Mouse (Mus musculus) ES-E14 (cell line): ENCODE results near the gene Svep1. TPM values are rescaled to one million over a fixed set of nuclear protein-coding genes. Genes with fewer than 3 reads are reported as not detected.

ENCODE experiments used
- DNase-seq: peaks from one replicate; pipeline ENCODE4 v3.0.0-alpha.2; 2013; ENCODE audit warnings: low read depth, low spot score
- H3K27ac ChIP-seq: 2 replicates; pipeline ENCODE4 v1.5.1; 2012; ENCODE audit warnings: low read depth, mild to moderate bottlenecking, low read length, moderate library complexity, mixed read lengths; ENCODE audit not compliant: poor library complexity, insufficient read depth, severe bottlenecking
- H3K36me3 ChIP-seq: 2 replicates; pipeline ENCODE4 v1.6.1; 2012; ENCODE audit warnings: mild to moderate bottlenecking, low read length, moderate library complexity, mixed read lengths; ENCODE audit not compliant: control insufficient read depth, poor library complexity, insufficient read depth, severe bottlenecking
- H3K4me1 ChIP-seq, 2 experiments: fragments of 150-350 bp in 1 of 2; sonication (generic) in 1 of 2; 2 replicates each; pipeline ENCODE4 v1.6.1; 2012; ENCODE audit warnings: low read length in 2 of 2, mild to moderate bottlenecking in 1 of 2, mixed read lengths in 1 of 2; ENCODE audit not compliant: control insufficient read depth in 2 of 2, insufficient read depth in 2 of 2, poor library complexity in 1 of 2
- H3K4me3 ChIP-seq, 2 experiments: fragments of 150-350 bp in 1 of 2; sonication (generic) in 1 of 2; 2 replicates each; pipeline ENCODE4 v1.5.1; 2012; ENCODE audit warnings: low read length in 2 of 2, low read depth in 1 of 2, mild to moderate bottlenecking in 1 of 2, mixed read lengths in 1 of 2; ENCODE audit not compliant: insufficient read depth in 1 of 2, poor library complexity in 1 of 2, severe bottlenecking in 1 of 2
- H3K9ac ChIP-seq: 2 replicates; pipeline ENCODE4 v1.6.1; 2012; ENCODE audit warnings: low read depth, mild to moderate bottlenecking, low read length, mixed read lengths; ENCODE audit not compliant: poor library complexity, insufficient read depth, severe bottlenecking
- H3K9me3 ChIP-seq: fragments of 150-350 bp; sonication (generic); 2 replicates; pipeline ENCODE4 v1.6.1; 2012; ENCODE audit warnings: low read depth, mild to moderate bottlenecking, low read length; ENCODE audit not compliant: control insufficient read depth, insufficient read depth
- CHD2 ChIP-seq: IDR thresholded peaks from 2 replicates; pipeline ENCODE4 v1.6.1; 2014; ENCODE audit warnings: mild to moderate bottlenecking, low read depth, low read length, inconsistent platforms
- HCFC1 ChIP-seq: IDR thresholded peaks from 2 replicates; pipeline ENCODE4 v1.6.1; 2012; ENCODE audit warnings: low read length, inconsistent platforms, borderline replicate concordance; ENCODE audit not compliant: insufficient read depth
- MAFK ChIP-seq: IDR thresholded peaks from 2 replicates; pipeline ENCODE4 v1.6.1; 2014; ENCODE audit warnings: mild to moderate bottlenecking, low read depth, low read length, inconsistent platforms; ENCODE audit not compliant: insufficient read depth
- ZC3H11A ChIP-seq: IDR thresholded peaks from 2 replicates; pipeline ENCODE4 v1.6.1; 2012; ENCODE audit warnings: low read depth, mild to moderate bottlenecking, inconsistent platforms, low read length, borderline replicate concordance
- ZNF384 ChIP-seq: IDR thresholded peaks from 2 replicates; pipeline ENCODE4 v1.6.1; 2012; ENCODE audit warnings: low read depth, low read length, inconsistent platforms
- in situ Hi-C, 2 experiments: fragments of 600-800 bp; cut with MboI; formaldehyde crosslinking; loops; one replicate each; pipeline ENCODE4 v1.15.1; 2025; ENCODE audit warnings: low sequenced_read_pairs in 2 of 2, inconsistent platforms in 1 of 2; ENCODE audit not compliant: unreplicated experiment in 2 of 2
- total RNA-seq: library from RNA; depleted of rRNA; stranded (reverse); fragments of 300-350 nt; gene quantifications from 2 replicates; pipeline ENCODE4 v1.2.3, GENCODE M21; 2012; rRNA removed

The Svep1 gene
- total RNA-seq, 1 experiment: 0.22 TPM

GRCm38 (mm10) chr4:58032714-58033113 is 173.9 kb downstream of the Svep1 start:
- in situ Hi-C loops: no loop called here
- H3K4me3 ChIP-seq: no peak overlapping the region
- no peak overlapping the region for H3K9ac ChIP-seq
- no peaks in the 10 kb centered on the region for H3K9me3 ChIP-seq
- peaks cover 0 to 3% of the 10 kb centered on the region in 2 experiments; a peak in 1 of 4 replicates for H3K4me1 ChIP-seq
- no peak overlapping the region for H3K27ac ChIP-seq
- DNase-seq: no peak
- TF ChIP-seq MAFK (no peak), ZNF384 (no peak), ZC3H11A (no peak), HCFC1 (no peak), CHD2 (no peak)
- no peaks in the 10 kb centered on the region for H3K36me3 ChIP-seq

DNA sequence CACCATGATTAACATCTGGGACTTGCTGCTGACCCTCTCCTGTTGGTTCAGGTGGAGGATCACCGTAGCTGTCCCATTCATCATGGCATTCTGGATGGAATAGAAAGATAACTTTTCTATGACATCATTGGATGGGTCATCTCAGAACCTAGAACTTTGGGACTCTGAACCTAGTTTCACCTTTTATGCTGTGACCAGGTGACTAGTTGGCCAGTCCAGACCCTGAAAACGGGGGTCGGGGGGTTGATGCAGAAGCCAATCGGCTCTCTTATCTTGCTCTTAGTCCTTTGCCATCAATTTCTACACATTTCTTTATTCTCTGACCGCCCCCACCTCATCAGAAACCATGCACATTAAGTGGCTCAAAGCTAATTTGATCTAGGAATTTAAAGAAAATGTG is 197.6 kb downstream of the Svep1 start, which contains the start of gene Txndc8:
Gene Txndc8 (minus strand): TSS at position 101 of the 400 bp plus-strand sequence.
- no peak for DNase-seq
- in situ Hi-C loops: no loop called here

DNA sequence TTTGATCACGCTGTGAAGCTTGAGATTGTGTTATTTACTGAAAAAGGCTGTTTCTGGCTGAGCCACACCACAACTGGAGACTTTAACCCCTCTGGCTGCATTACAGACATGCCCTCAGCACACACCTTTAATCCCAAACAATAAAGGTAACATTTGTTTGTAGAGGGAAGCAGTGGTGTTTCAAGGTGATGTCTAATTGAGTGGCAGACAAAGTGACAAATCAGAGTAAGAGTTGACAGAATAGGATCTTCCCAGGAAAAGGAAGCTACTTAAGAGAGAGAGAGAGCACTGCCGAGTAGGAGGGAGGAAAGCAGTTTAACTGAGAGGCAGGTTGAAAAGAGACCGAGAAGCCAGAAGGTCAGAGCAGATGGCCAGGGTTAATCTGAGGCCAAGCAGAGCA is 203.2 kb downstream of the Svep1 start:
- Histone ChIP-seq H3K27ac (no peak overlapping the region), H3K9ac (no peak overlapping the region), H3K4me3 (no peak overlapping the region), H3K4me1 (no peaks in the 10 kb centered on the region), H3K9me3 (no peaks in the 10 kb centered on the region), H3K36me3 (no peaks in the 10 kb centered on the region)
- no peak for DNase-seq
- in situ Hi-C loops: no loop called here
- no peak for TF ChIP-seq ZNF384

More for the DNA sequence above, 197.6 kb downstream of the Svep1 start, which contains the start of gene Txndc8:
- Histone ChIP-seq H3K27ac (no peak within 1 kb of the TSS), H3K4me3 (no peak within 1 kb of the TSS), H3K9me3 (no peaks in the 10 kb centered on the region), H3K9ac (no peak within 1 kb of the TSS), H3K36me3 (no peaks in the 10 kb centered on the region), H3K4me1 (no peaks in the 10 kb centered on the region)
- TF ChIP-seq HCFC1 (no peak), MAFK (no peak), CHD2 (no peak), ZNF384 (no peak), ZC3H11A (no peak)

Other genes starting within 250 kb of the Svep1 start
- gene Txndc8, start 197.7 kb downstream of the Svep1 start, total RNA-seq: not detected in 2 replicates
- gene Musk, start 79.1 kb upstream of the Svep1 start, total RNA-seq: not detected in 2 replicates